Mouse (Mus musculus) cortical plate, adult 2 months (tissue): ENCODE data around the gene Crip3.

Source experiments
- CTCF ChIP-seq: fragments of 200-500 bp; IDR thresholded peaks from 2 replicates; pipeline ENCODE4 v1.5.1; 2011; ENCODE audit warnings: mild to moderate bottlenecking, control low read depth, low read length; ENCODE audit not compliant: insufficient read depth; ENCODE audit errors: extremely low read depth
- POLR2A ChIP-seq: fragments of 200-500 bp; IDR thresholded peaks from 2 replicates; pipeline ENCODE4 v1.6.1; 2011; ENCODE audit warnings: mild to moderate bottlenecking, low read length, control low read depth; ENCODE audit not compliant: insufficient read depth; ENCODE audit errors: extremely low read depth

DNA sequence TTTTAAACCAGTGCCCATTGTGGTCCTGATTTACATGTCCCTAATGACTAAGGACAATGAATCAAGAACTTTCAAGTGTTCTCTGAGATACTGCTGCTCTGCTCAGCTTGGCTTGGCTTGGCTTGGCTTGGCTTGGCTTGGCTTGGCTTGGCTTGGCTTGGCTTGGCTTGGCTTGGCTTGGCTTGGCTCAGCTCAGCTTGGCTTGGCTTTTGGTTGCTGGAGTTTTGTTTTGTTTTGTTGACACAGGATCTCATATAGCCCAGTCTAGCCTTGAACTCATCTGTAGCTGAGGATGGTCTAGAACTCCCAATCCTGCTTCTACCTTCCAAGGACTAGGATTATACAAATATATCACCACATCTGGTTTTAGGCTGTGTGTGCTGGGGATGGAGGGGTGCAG is 2.2 kb upstream of the Crip3 start:
- TF ChIP-seq CTCF (no peak), POLR2A (no peak)
